Mouse (Mus musculus) G1E (cell line): ENCODE results near the gene Epha8. TPM values are rescaled to one million over a fixed set of nuclear protein-coding genes. Genes with fewer than 3 reads are reported as not detected.

Experiments used
- ATAC-seq: 2 replicates; pipeline ENCODE4 v1.8.0; 2016; ENCODE audit warnings: mild to moderate bottlenecking; ENCODE audit not compliant: insufficient number of reproducible peaks, poor library complexity, low FRiP score, severe bottlenecking; ENCODE audit errors: extremely low read depth
- DNase-seq: peaks from one replicate; pipeline ENCODE4 v3.0.0; 2012; ENCODE audit warnings: low spot score
- H3K27me3 ChIP-seq: 2 replicates; pipeline ENCODE4 v1.6.1; 2012; ENCODE audit warnings: mild to moderate bottlenecking, low read length, inconsistent platforms; ENCODE audit not compliant: insufficient read depth
- H3K36me3 ChIP-seq: replicated peaks from 2 replicates; pipeline ENCODE3; 2012; ENCODE audit warnings: mild to moderate bottlenecking, inconsistent platforms
- H3K4me1 ChIP-seq: 2 replicates; pipeline ENCODE4 v1.6.1; 2012; ENCODE audit warnings: low read depth, low read length, inconsistent platforms, mixed read lengths; ENCODE audit not compliant: insufficient read depth
- H3K4me3 ChIP-seq: 2 replicates; pipeline ENCODE4 v1.5.1; 2012; ENCODE audit warnings: low read depth, mild to moderate bottlenecking, inconsistent platforms, low read length, moderate library complexity, mixed read lengths
- H3K9me3 ChIP-seq: replicated peaks from 2 replicates; pipeline ENCODE4 v1.6.1; 2012; ENCODE audit warnings: inconsistent platforms
- CTCF ChIP-seq: IDR thresholded peaks from 2 replicates; pipeline ENCODE4 v1.5.1; 2012; ENCODE audit warnings: low read depth, low read length, inconsistent platforms, mixed read lengths
- GATA1 ChIP-seq: IDR thresholded peaks from 2 replicates; pipeline ENCODE4 v1.6.1; 2012; ENCODE audit warnings: borderline replicate concordance, low read length, inconsistent platforms, mixed read lengths
- GATA2 ChIP-seq: IDR thresholded peaks from 2 replicates; pipeline ENCODE4 v1.6.1; 2012; ENCODE audit warnings: low read depth, low read length, inconsistent platforms, borderline replicate concordance
- POLR2AphosphoS5 ChIP-seq: IDR thresholded peaks from 2 replicates; pipeline ENCODE4 v1.6.1; 2012; ENCODE audit warnings: low read depth, low read length, inconsistent platforms; ENCODE audit not compliant: insufficient replicate concordance
- TAL1 ChIP-seq: conservative IDR thresholded peaks from 2 replicates; pipeline ENCODE4 v1.6.1; 2012; ENCODE audit warnings: low read depth, low read length, inconsistent platforms, mixed read lengths
- polyA plus RNA-seq: library from polyadenylated mRNA; stranded (reverse); fragments of >175 nt; gene quantifications from 2 replicates; pipeline ENCODE4 v1.2.3, GENCODE M21; 2012
- total RNA-seq, 2 experiments: library from RNA; stranded (forward) in 1 of 2; stranded (reverse) in 1 of 2; fragments of 200-1000 nt in 1 of 2; fragments of >200 nt in 1 of 2; fragmentation: Nextera tagmentation in 1 of 2; gene quantifications; 2 replicates each; pipeline ENCODE4 v1.2.3; 2014 to 2017

The Epha8 gene
- total and polyA plus RNA-seq, 3 experiments: 0.11 TPM; not detected in 2

GRCm38 (mm10) chr4:136961642-136962285 lies 5.1 kb upstream of the Epha8 start:
- Histone ChIP-seq H3K4me1 (peaks cover 5% of the 10 kb centered on the region), H3K9me3 (peaks cover 3% of the 10 kb centered on the region), H3K27me3 (peaks cover 38% of the 10 kb centered on the region), H3K4me3 (no peak overlapping the region), H3K36me3 (no peaks in the 10 kb centered on the region)
- ATAC-seq (no peak), DNase-seq (no peak)
- no peak for TF ChIP-seq GATA2
- TF ChIP-seq TAL1: no peak
- no peak for TF ChIP-seq GATA1
- no peak for TF ChIP-seq POLR2AphosphoS5
- TF ChIP-seq CTCF: no peak

GRCm38 (mm10) chr4:136960581-136960980 lies 4.0 kb upstream of the Epha8 start:
- Histone ChIP-seq H3K4me1 (peaks cover 5% of the 10 kb centered on the region), H3K4me3 (no peak overlapping the region), H3K36me3 (no peaks in the 10 kb centered on the region), H3K27me3 (peaks cover 29% of the 10 kb centered on the region), H3K9me3 (peaks cover 3% of the 10 kb centered on the region)
- ATAC-seq: no peak
- TF ChIP-seq GATA1 (no peak), TAL1 (no peak), CTCF (no peak), GATA2 (no peak), POLR2AphosphoS5 (no peak)
- no peak for DNase-seq

GRCm38 (mm10) chr4:136960068-136960467 lies 3.5 kb upstream of the Epha8 start:
- peaks cover 3% of the 10 kb centered on the region for H3K9me3 ChIP-seq
- no peak overlapping the region for H3K4me3 ChIP-seq
- H3K36me3 ChIP-seq: no peaks in the 10 kb centered on the region
- peaks cover 26% of the 10 kb centered on the region for H3K27me3 ChIP-seq
- peaks cover 5% of the 10 kb centered on the region for H3K4me1 ChIP-seq
- TF ChIP-seq POLR2AphosphoS5: no peak
- no peak for TF ChIP-seq CTCF
- no peak for TF ChIP-seq TAL1
- TF ChIP-seq GATA2: no peak
- no peak for TF ChIP-seq GATA1
- ATAC-seq (no peak), DNase-seq (no peak)

- Histone ChIP-seq H3K27me3 (peaks cover 33% of the 10 kb centered on the region), H3K4me1 (no peaks in the 10 kb centered on the region), H3K4me3 (no peak overlapping the region), H3K36me3 (no peaks in the 10 kb centered on the region), H3K9me3 (peaks cover 3% of the 10 kb centered on the region)
- DNase-seq (no peak), ATAC-seq (no peak)
- TF ChIP-seq GATA1: no peak
- TF ChIP-seq POLR2AphosphoS5: no peak
- TF ChIP-seq TAL1: no peak
- no peak for TF ChIP-seq GATA2
- TF ChIP-seq CTCF: no peak
Observed at GRCm38 (mm10) chr4:136954562-136954961, 2.1 kb downstream of the Epha8 start.

- DNase-seq (no peak), ATAC-seq (no peak)
- H3K27me3 ChIP-seq: peaks cover 28% of the 10 kb centered on the region
Observed at GRCm38 (mm10) chr4:136949266-136949989, 7.2 kb downstream of the Epha8 start.

GRCm38 (mm10) chr4:136945397-136945796 lies 11.2 kb downstream of the Epha8 start:
- TF ChIP-seq TAL1 (no peak), GATA2 (no peak), POLR2AphosphoS5 (no peak), GATA1 (no peak), CTCF (no peak)
- Histone ChIP-seq H3K4me1 (no peaks in the 10 kb centered on the region; the same call in 1 of the 2 replicates), H3K9me3 (no peaks in the 10 kb centered on the region), H3K4me3 (no peak overlapping the region), H3K27me3 (peaks cover 25% of the 10 kb centered on the region; the same call in 1 of the 2 replicates), H3K36me3 (no peaks in the 10 kb centered on the region)
- no peak for ATAC-seq
- no peak for DNase-seq

More at GRCm38 (mm10) chr4:136949266-136949989, 7.2 kb downstream of the Epha8 start:
- no peaks in the 10 kb centered on the region for H3K36me3 ChIP-seq
- no peaks in the 10 kb centered on the region; the same call in 1 of the 2 replicates for H3K4me1 ChIP-seq
- H3K9me3 ChIP-seq: no peaks in the 10 kb centered on the region
- H3K4me3 ChIP-seq: no peak overlapping the region
- TF ChIP-seq CTCF (no peak), GATA2 (no peak), TAL1 (no peak), POLR2AphosphoS5 (no peak), GATA1 (no peak)
